Mouse (Mus musculus) c-Kit-negative CD71-positive TER-119-positive erythroid progenitor cells, embryonic 14.5 days (primary cell): Measurements from ENCODE around the gene Klk11.

ENCODE experiments used
- DNase-seq: peaks from one replicate; pipeline ENCODE4 v3.0.0-alpha.2; 2013; ENCODE audit warnings: low read depth, low spot score

The Klk11 gene

DNA sequence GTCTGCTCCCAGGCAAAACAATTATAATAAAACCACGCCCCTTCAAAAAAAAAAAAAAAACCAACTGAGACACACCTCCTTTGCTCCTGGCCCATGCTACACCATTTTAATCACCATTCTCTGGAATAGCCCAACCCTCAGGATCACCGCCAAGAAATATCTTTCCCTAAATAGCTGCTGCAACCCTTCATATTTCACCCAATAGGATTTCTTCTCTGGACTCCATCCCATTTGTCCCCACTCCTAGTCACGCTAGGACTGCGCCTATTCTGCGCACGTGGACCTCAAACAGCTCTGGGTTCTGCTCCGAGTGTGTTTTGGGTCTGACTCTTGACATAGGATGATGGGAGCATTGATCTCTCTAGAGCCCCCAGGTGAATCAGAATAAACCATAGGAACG, 22.0 kb downstream of the Klk11 start:
- no peak for DNase-seq

DNA sequence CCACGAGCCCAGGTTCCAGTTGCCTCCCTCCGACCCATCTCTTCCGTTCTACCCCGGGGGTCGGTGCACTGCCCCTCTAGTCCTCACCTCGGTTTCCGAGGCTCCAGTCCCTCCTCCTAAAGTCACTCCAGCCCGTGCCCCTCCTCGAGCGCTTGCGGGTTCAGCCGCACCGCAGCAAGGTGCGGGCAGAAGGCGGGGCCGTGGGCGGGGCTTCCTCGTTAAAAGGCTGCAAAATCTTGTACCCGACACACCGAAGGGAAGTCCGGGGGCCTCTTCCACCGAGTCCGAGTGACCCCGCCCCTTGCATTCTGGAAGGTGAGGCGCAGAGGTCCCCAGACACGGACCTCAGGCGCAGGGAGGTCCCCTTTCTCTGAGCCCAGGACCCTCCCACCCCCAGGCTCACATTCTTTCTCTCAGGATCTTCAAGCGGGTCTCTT, 22.9 kb downstream of the Klk11 start, which contains the start of gene Klk8:
Gene Klk8, plus strand, starts transcription at position 245 of the 437 bp plus-strand sequence.
- DNase-seq, result no peak

DNA sequence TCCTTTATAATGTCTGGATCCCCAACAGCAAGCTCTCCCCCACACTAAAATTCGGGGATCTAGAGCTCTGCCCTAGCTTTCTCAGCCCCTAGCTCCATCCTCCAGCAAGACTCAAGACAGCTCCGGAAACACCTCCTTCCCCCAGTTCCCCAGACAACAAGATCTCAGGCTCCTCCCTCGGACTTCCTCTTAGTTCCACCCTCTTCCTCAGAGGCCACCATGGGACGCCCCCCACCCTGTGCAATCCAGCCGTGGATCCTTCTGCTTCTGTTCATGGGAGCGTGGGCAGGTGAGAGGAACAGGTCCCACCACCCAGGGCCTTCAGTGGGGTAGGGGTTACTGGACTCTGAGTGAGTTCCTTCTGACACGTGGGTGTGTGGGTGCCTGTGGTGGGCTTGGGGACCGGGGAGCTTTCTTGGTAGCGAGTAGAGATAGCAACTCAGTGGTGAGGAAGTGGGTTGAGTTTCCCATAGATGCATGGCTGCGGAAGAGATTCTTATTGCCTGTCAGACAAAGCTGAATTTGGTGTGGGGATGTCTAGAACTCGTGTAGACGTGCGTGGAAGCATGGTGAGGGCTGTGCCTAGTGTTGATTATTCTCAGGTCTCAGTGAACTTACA, 23.5 kb downstream of the Klk11 start:
- no peak for DNase-seq

DNA sequence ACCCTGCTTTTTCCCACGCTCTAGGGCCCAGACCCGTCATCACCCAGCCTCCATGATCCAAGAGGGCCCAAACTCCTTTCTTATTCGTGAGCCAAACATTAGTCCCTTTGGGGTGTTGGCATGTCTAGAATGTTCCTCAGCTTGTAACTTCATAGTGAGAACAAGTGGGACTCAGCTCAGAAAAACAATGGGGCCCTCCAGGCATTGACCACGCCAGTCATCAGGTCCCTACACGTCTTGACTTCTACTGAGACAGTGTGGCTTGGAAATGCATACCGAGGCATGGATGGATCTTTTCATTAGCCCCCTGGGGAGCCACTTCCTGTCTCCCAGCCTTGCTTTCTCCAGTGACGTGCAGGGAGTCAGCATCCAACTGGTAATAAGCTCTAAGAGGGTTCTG, 25.5 kb downstream of the Klk11 start:
- DNase-seq, result no peak

DNA sequence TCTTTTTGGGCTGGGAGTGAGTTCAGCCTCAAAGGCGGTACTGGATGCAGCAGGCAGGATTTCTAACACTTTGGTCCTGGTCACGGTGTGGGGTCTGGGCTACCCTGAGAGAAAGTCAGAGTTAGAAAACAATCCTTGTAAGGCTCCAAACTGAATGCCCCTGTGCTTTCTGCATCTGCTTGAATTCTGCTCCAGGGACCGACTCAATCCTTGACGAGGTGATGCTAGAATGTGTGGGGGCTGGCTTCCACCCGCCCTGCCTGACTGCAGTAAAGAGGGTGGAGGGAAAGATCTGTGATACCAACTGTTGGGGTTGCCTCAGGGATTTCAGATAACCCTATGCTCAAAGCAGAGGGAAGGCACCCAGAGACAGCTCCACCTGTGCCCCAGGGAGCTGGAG, 36.6 kb downstream of the Klk11 start, which contains the start of gene Klk7:
Gene Klk7, plus strand, starts transcription at position 301 of the 400 bp plus-strand sequence.
- DNase-seq, result no peak

- no peak for DNase-seq
These were observed 40.8 kb downstream of the Klk11 start for GRCm38 (mm10) chr7:43815211-43815610.

DNA sequence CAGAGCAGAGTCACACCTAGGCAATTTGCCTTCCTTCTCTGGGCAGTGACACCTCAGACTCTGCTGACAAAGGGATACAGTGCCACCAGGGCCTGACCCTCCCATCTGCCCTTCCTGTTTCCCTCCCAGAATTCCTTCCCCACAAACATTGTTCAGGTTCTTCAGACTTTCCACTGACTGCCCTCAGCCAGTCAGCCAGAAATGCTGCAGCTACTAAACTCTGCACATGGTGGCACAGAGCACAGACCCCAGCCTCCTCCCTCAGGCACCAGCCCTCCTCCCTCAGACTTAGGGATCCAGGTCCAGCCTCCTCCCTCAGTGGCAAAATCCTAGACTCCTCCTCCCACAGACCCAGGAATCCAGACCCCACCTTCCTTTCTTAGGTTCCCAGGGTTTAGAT, 42.3 kb downstream of the Klk11 start:
- no peak for DNase-seq

DNA sequence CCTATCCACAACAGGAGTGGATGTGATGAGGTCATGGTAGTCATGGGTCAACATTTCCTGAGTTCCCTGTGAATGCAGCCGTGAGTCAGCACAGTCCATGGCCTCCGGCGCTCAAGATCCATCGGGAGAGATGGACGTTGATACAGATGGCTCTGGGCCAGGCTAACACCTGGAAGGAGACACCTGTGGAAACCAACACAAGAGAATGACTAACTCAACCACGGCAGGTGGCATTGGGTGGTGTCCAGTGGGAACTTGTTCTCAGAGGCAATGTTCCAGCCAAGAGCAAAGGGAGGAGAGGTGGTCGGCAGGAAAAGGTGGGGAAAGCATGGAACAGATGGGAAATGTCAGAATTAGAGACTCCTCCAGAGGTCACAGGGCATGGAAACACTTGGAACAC, 47.2 kb downstream of the Klk11 start:
- DNase-seq, result no peak

DNA sequence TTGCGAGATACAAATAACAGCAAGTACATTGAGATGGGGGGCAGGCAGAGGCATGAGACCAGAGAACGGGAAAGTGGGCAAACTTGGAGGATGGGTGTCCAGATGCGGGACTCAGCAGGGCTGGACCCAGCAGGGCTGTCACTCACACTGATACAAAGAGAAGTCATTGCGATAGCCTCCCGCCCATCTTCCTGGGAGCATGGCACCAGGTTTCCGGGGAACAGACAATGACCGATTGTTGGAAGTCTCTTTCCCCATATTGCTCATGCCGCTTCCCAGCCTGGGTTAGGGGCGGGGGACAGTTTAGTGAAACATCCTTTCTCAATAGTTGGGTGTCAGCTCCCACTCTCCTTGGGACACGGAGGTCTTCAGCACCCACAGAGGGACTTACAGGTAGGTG, 49.8 kb downstream of the Klk11 start, which contains the start of gene Klk6:
Gene Klk6, plus strand, starts transcription at position 301 of the 400 bp plus-strand sequence.
- DNase-seq, result no peak

GRCm38 (mm10) chr7:43826056-43826455, 51.7 kb downstream of the Klk11 start:
- no peak for DNase-seq

- no peak for DNase-seq
These were observed 53.3 kb downstream of the Klk11 start for GRCm38 (mm10) chr7:43827706-43828105.
